Mouse (Mus musculus): ENCODE measurements around the gene Krt80.
A peak's percentile ranks its signal among the peaks of the same experiment; 100 is the strongest.
"Not testable (repeated sequence)": the region's sequence is repeated elsewhere in the genome, so short reads cannot be mapped to it uniquely, and the experiment has no call there.

Krt80 gene

DNA sequence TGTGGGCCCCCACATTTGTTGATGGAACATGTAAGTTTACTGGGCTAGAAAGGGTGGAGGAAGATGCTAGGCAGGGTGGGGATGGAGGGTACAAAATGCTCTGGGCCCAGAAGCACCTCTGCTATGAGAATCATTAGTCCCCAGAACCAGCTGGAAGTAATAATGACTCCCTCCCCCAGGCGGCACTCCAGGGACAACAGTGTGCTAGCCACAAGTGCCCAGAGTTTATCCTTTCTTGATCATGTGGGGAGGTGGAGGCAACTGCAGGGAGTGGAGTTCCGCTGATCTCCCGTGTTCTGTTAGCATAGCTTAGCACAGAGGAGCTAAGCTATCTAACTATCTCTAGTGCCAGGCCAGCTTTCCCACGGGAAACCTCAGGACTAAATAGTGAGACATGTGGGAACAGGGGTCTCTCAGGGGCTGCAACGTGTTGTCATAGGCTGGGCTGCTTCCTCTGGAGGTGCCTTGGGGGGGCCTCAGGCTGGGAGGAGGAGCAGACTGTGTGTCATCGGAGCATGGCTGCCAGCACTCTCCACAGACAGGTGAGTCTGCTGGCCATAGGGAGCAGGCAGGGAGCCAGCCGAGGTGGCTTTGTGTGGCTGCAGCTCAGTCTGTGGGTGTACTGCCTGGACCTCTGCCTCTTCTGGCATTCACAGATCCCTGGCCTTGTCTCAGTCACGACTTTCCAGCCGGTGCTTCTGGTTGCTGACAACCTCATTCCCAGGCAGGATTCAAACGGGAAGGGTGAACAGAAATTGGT lies 17.1 kb downstream of the Krt80 start:
- no peak for DNase-seq (ENCODE audit: low read depth in 1 of 2, low spot score in 2 of 2)

DNA sequence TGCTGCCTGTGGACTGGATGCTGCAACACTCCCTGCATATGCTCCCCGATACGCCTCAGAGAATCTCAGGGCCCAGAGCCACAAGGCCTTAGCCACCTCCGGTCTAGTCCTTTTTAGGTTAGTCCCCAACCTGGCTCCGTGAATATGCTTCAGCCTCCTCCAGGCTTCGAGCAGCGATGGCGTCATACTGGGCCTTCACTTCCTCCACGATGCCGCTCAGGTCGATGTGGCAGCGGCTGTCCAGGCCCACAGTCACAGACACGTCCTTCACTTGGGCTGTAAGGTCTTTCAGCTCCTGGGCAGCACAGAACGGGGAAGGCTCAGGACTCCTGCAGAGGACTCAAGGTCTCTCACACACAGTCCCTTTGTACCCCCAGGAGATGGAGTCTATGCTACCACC lies 17.9 kb downstream of the Krt80 start:
- DNase-seq (ENCODE audit: low read depth in 1 of 2, low spot score in 2 of 2): no peak

DNA sequence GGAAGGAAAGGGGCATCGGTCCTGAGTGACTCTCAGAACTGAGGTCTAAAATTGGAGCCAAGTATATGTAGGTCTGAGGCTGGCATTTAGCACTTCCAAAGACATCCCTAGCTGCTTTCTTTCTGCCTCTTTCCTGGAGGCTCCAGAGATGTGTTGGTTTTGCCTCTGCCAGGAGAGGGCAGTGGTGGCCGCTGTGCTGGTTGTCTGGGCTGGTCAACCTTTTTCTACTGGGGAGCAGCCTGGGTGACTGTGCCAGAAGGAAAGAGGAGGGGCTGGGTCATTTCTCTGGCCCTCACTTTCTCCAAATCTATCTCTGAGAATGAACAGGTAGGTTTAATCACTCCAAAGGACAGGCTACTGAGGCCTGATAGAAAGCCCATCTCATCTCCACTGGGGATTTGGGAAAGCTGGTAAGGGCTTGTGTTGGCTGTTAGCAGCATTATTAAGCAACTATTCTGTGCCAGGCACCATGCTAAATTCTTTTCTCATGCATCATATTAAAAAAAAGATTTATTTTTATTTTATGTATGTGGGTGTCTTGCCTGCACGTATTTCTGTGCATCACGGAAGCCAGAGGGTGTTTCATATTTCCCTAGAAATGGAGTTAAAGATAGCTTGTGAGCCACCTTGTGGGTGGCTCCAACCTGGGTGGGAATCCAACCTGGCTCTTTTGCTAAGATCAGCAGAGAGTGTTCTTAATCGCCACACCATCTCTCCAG lies 28.0 kb downstream of the Krt80 start:
- DNase-seq (ENCODE audit: low read depth in 1 of 2, low spot score in 2 of 2): peak in 1 of 2 experiments; percentile 53

DNA sequence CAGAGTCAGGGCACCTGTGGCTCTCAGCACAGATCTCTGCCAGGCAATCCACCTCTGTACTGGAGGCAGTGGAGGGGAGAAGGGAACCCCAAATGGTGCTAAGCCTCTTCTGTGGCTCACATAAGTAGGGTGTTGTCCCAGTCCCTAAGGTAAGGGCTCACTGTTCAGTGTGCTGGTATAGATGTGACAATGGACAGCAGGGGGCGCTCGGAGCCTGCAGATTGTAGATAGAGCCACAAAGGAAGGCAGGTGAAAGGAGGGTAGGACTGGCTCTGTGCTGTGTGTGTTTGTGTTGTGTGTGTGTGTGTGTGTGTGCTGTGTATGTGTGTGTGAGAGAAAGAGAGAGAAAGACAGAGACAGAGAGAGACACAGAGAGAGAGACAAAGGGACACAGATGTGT lies 30.4 kb downstream of the Krt80 start:
- peak in 1 of 2 experiments; percentile 71 for DNase-seq (ENCODE audit: low read depth in 1 of 2, low spot score in 2 of 2)

DNA sequence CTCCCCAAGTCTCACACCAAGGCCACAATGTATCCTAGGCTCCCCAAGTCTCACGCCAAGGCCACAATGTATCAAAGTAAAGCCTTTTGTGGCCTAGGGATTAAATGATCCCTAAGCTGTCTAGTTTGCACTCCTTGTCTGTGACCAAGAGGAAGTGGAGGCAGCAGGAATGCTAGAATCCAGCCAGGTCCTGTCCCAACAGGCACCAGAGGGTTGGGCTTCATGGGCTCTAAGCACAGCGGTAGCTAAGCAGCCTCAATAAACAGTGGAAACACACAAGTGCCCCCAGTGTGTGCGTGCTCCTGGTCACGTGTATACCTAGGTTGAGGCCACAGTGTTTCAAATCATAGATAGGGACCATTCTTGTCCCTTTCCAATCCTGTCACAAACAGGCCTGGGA lies 31.6 kb downstream of the Krt80 start:
- DNase-seq (ENCODE audit: low read depth in 1 of 2, low spot score in 2 of 2): no peak

DNA sequence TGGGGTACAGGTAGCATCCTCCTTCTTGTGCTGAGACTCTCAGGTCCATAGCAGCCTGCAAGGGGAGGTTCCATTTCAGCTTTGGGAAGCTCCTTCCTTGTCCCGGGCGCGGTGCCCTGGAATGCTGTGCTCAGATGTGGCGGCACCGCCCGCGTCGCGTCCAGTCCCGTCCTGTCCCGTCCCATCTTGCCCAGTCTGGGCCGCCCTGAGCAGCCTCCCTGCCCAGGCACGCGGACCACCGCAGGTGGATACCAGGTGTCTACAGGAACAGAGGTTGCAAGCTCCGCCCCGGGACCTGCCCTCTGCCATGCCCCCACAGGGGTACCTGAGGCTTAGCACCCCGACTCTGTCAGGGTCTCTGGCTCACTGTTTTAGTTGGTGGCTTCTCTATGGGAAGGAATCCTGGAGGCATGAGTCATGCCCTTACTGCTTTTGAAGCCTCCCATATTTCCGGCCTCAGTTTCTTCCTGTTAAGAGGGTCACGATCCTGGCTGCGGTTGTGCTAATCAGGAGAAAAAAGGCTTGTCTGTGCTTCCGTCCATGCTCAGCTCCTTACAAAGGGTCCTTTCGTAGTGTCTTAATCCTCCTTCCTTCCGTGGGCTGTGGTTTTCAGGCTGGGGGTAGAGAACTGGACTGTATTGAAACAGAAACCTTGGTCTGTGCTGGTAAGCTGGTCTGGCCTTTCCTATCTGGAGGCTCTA lies 33.3 kb downstream of the Krt80 start:
- no peak for DNase-seq (ENCODE audit: low read depth in 1 of 2, low spot score in 2 of 2)

DNA sequence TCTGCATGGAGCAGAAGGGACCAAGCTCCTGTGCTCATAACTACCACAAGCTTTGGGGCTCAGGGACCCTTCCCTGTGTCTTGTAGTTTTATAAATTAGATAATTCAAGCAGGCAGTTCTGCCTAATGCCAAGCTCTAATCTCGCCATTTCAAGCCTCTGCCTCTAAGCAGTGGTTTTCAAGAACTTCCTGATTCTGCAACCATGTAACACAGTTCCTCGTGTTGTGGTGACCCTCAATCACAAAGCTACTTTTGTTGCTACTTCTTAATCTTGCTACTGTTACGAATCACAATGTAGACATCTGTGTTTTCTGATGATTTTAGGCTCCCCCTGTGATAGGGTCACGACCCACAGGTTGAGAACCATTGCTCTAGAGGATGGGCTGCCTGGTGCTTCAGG lies 36.3 kb downstream of the Krt80 start:
- no peak for DNase-seq (ENCODE audit: low read depth in 1 of 2, low spot score in 2 of 2)

DNA sequence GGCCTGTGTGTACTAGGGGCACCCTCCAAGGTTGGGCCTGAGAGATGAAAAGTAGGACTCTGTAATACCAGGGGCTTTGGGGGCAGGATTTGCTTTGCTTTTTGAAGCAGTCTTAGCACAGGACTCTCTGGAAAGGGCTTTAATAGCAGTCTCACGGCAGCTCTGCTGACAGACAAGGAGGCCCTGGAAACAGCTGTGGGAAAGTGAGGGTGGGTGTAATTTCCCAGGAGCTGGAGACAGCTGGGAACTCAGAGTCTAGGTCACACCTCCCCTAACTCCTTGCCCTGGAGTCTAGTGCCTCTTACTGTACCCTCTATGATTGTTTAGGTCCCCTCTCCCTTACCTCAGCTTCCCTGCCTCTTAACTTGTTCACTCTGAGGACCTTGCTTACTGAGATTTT lies 36.8 kb downstream of the Krt80 start:
- DNase-seq (ENCODE audit: low read depth in 1 of 2, low spot score in 2 of 2): no peak

DNA sequence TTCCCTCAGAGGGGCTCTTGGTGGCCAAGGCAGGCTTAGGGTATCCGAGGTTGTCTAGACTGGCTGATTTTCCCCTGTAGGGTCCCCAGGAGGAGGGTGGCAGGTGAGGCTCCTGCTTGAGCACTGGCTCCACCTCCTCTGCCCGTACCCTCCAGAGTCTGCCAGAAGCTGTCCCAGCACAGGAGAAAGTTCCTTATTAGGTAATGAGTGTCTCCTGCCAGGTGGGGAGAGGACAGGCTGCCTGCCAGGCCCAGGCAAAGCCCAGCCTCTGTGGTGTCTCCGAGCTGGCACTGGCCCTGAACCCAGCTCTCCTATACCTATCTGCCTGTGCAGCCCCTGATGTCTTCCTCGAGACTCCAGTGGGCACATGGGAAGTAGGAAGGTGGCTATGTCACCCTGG lies 37.6 kb downstream of the Krt80 start:
- no peak for DNase-seq (ENCODE audit: low read depth in 1 of 2, low spot score in 2 of 2)

DNA sequence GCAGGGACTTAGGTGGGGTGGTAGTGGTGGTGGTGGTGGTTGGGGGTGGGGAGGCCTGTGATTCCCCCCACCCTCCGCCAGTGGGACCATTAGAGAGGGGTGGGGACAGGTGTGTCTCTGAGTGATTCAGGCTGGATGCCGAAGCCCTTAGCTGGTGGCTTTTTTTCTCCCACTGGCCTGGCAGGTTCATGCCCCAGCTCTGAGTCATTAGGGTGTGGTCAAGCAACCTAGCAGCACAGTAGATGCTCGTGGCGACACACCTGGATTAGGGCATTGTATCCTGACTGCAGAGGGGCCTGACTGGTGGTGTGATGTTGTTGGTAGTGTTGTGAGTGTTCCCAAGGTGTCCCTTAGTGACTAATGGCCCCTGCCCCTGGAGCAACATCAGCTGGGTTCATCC lies 38.9 kb downstream of the Krt80 start:
- DNase-seq (ENCODE audit: low read depth in 1 of 2, low spot score in 2 of 2): no peak

DNA sequence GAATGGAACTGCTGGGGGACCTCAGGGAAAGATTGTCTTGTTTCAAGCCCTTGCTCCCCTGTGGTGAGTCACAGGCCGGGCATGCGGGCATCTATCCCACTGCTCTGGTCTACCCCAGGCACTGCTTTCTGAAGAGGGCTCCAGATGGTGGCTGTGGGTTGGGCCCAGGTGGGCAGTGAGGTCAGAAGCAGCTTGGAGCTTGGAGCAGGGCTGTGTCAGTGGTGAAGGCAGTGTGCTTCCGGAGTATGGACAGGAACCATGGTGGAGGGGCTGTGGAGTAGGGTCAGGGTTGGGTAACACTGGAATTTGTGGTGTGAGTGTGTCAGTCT lies 40.4 kb downstream of the Krt80 start:
- no peak for DNase-seq (ENCODE audit: low read depth in 1 of 2, low spot score in 2 of 2)

DNA sequence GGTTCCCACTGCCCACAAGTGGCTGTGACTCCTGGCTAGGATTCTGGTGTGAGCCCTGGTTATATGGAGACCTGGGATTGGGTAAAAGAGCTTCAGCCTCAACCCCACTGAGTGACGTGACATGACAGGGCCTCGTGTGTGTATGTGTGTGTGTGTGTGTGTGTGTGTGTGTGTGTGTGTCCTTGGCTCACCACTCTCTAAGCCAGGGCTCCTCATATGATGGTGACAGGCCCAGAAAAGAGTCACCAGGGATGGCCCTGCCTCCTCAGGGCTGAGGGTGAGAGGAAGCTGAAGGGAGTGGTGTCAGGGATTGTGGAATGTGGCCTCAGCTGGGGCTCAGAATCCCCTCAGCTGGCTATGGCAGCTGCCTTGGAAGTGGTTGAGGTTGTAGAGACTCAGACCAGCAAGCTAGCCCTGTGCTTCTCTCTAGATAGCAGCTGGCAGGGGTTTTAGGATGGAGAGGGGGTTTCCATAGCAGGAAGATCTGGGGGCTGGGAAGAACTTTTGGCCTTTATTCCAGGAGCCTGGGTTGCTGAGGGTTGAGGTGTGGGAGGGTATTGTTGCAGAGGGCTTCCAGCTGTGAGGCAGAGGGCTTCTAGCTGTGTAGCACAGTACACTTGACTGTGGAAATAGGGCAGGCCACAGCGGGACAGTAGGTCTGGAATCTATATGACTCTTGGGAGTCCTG lies 40.9 kb downstream of the Krt80 start:
- DNase-seq (ENCODE audit: low read depth in 1 of 2, low spot score in 2 of 2): no peak

DNA sequence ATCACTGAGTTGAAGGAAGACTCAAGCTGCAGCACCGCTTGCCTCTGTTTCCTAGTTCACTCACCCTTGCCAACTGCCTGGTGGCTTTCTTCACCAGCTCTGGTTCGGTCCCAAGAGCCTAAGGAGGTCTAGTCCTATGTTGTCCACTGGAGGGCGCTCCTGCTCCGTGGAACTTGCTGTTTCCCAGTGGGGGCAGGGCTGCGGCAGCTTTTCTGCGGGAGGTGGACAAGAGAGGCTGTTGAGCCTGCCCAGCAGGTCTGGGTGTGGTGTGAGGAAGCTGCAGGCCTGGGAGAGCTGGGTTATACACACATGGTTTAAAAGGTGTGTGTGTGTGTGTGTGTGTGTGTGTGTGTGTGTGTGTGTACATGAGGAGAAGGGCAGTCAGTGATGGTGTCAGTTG lies 42.7 kb downstream of the Krt80 start:
- DNase-seq (ENCODE audit: low read depth in 1 of 2, low spot score in 2 of 2): peak; percentile 66 to 81

DNA sequence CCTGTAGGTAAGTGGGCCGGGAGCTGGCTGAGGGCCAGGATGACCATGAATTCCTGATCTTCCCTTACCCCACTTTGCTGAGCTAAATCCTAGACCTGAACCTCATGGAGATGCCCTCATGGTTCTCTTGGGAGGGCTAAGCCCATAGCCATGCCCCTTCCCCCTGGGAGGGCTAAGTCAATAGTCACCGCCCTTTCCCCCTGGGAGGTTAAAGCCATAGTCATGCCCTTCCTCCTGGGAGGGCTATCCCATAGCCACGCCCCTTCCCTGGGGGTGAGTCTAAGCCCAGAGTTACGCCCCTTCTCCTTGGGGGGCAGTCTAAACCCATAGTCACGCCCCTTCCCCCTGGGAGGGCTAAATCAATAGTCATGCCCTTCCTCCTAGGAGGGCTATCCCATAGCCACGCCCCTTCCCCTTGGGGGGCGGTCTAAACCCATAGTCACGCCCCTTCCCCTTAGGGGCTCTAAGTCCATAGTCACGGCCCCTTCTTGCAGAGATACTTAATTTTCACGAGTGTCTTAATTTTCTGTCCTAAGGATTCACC lies 43.9 kb downstream of the Krt80 start:
- DNase-seq (ENCODE audit: low read depth in 1 of 2, low spot score in 2 of 2): no peak

DNA sequence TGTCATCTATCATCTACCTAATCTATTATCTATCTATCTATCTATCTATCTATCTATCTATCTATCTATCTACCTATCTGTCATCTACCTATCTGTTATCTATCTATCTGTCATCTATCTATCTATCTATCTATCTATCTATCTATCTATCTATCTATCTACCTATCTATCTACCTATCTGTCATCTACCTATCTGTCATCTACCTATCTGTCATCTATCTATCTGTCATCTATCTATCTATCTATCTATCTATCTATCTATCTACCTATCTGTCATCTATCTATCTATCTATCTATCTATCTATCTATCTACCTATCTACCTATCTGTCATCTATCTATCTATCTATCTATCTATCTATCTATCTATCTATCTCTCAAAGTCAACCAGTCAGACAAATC lies 45.6 kb downstream of the Krt80 start:
- not testable (repeated sequence) for DNase-seq (ENCODE audit: low read depth in 1 of 2, low spot score in 2 of 2)

DNA sequence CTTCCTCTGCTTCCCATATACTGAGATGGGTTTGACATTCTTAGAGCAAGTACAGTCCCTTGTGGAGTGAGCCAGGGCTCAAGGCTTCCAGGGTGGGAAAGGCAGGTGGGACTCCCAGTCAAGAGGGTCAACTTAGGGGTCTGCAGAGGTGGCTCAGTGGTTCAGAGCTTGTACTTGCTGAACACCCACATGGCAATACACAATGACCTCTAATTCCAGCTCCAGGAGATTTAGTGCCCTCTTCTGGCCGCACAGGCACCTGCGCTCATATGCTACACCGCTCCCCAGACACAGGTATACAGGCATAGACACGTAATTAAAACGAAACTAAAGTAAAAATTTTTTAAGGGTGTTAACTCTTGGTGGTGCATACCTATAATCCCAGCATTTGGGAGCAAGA lies 46.5 kb downstream of the Krt80 start:
- no peak for DNase-seq (ENCODE audit: low read depth in 1 of 2, low spot score in 2 of 2)

DNA sequence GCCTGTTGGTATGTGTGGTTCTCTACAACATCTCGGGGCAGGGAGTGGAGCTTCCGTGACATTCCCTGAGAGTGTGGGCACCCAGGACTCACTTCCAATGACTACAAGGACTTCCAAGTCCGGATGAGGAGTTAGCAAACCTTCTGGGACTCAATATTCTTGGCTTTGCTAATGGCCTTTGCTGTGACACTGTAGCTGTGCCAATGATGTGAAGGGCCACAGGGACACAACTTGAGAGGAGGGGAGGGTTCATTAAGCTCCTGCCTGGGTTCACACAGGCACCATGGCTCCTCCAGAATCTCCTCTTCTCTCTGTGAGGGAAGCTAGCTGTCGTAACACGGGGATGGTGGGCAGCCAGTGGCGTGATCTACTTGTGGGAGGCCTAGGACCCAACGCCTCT lies 47.3 kb downstream of the Krt80 start:
- no peak for DNase-seq (ENCODE audit: low read depth in 1 of 2, low spot score in 2 of 2)

DNA sequence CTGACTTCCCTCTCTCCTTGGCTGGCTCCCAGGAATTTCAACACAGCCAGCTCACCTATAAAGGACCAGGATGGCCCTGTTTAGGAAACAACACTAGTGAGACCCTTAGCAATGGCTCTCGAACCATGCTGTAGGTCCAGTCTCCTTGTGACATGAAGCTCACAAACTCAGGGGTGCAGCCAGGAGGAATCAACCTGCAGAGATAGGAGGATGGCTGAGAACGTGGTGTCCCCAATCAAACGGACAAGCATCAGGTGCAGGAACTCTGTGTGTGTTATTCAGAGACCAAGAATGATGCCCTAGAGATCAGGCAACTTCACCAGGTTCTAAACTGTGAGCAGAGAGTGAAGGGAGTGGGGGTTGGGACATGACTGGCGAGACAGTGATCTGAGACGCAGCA lies 47.9 kb downstream of the Krt80 start:
- no peak for DNase-seq (ENCODE audit: low read depth in 1 of 2, low spot score in 2 of 2)

DNA sequence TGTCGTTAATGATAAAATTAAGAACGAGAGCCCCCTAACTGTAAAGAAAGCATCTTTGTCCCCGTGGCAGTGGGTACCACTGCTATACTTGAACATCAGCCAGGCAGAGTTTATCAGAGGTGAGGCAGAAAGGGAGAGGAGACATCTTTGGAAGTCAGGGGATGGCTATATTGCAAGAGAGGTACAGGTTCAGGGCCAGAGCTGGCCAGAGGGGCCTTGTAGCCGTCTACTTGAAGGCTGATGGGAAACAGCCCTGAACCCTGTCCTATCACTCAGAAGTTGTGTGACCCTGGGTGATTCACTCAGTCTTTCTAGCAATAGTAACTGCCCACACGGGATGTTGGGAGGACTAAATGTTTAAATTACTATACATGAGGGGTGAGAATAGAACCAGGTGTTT lies 48.8 kb downstream of the Krt80 start:
- no peak for DNase-seq (ENCODE audit: low read depth in 1 of 2, low spot score in 2 of 2)

DNA sequence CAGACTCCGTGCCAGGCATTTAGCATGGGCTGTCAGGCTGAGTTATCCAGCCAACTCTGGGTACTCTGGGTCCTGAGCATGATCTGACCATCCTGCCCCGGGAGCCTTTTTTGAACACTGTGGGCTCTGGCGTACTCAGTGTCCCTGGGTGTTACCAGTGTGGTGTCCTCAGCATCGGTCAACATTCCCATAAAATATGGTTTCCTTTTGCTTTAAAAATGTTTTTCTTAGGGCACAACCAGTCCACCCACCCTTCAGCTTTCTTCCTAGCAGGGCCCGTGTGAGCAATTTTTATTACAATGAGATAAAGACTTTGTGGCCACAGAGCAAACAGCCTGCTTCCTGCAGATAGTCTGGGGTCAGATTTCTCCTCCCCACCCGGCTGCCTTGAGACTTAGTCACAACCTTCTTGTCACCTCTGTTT lies 49.3 kb downstream of the Krt80 start:
- no peak for DNase-seq (ENCODE audit: low read depth in 1 of 2, low spot score in 2 of 2)

DNA sequence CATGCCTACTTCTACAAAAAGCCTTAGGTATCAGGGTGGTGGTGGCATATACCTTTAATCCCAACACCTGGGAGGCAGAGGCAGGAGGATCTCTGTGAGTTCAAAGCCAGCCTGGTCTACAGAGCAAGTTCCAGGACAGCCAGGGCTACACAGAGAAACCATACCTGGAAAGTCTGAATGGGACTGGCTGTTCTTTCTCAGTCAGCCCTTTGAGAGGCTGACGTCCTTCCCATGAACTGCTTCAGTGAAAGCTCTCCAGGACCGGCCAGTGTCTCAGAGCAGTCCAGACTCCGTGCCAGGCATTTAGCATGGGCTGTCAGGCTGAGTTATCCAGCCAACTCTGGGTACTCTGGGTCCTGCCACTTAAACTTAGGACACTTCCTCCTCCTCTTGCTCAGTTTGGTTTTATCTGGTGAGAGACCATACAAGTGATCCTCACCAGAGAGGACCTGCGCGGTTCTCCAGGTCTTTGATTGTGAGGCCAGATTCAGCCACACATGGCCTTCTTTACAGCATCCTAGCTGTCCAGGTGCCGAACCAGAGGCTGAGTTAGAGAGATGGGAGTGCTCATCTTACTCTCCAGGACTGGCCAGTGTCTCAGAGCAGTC lies 49.8 kb downstream of the Krt80 start:
- no peak for DNase-seq (ENCODE audit: low read depth in 1 of 2, low spot score in 2 of 2)
